8 mouse cellular contexts compared by ENCODE assay signal in genomic region chr11:94486001-94486400, GRCm38 (mm10). TPM values are rescaled to one million over a fixed set of nuclear protein-coding genes. Genes with fewer than 3 reads are reported as not detected.
DNase-seq lines count a peak whose midpoint lies in the region; ATAC-seq and TF ChIP-seq lines count a peak whose summit lies in the region.

Spata20 (minus strand) TSS chr11:94486179.

- H3K36me3 ChIP-seq in embryonic facial prominence, embryonic 14.5 days (ENCODE audit: control insufficient read depth, insufficient read depth, low read length): no peaks in the 10 kb centered on the region
- no peaks in the 10 kb centered on the region for H3K36me3 ChIP-seq in limb, embryonic 14.5 days (ENCODE audit: control insufficient read depth, insufficient read depth, low read length)
- no peaks in the 10 kb centered on the region for H3K36me3 ChIP-seq in midbrain, embryonic 16.5 days (ENCODE audit: control insufficient read depth, insufficient read depth, low read length)

- peak; percentile 60 for DNase-seq in 3T3-L1 (ENCODE audit: low read depth, low spot score)
- peak; percentile 86 to 89 for DNase-seq in adrenal gland, postnatal 36 days
- peak; percentile 75 for DNase-seq in embryonic facial prominence, embryonic 14.5 days (ENCODE audit: low spot score)
- peak; percentile 52 to 77 for DNase-seq in heart, adult 9 months (ENCODE audit: low spot score in 2 of 2)
- DNase-seq in kidney, adult 9 months: peak; percentile 85
- DNase-seq in limb, embryonic 14.5 days (ENCODE audit: low spot score): peak; percentile 71
- peak; percentile 80 to 93 for DNase-seq in spleen, postnatal 4 days (ENCODE audit: low spot score in 2 of 2)

- H3K9ac ChIP-seq in embryonic facial prominence, embryonic 14.5 days (ENCODE audit: low read depth, low read length): no peak within 1 kb of the TSS
- H3K9ac ChIP-seq in limb, embryonic 14.5 days (ENCODE audit: low read depth, low read length, severe bottlenecking): no peak within 1 kb of the TSS
- H3K9ac ChIP-seq in midbrain, embryonic 16.5 days (ENCODE audit: low read depth, low read length): peak within 1 kb of the TSS; percentile 58

- H3K9me3 ChIP-seq in embryonic facial prominence, embryonic 14.5 days (ENCODE audit: control insufficient read depth, low read length): no peaks in the 10 kb centered on the region
- H3K9me3 ChIP-seq in limb, embryonic 14.5 days (ENCODE audit: control insufficient read depth, low read length): no peaks in the 10 kb centered on the region
- no peaks in the 10 kb centered on the region for H3K9me3 ChIP-seq in midbrain, embryonic 16.5 days (replicated peaks; ENCODE audit: control insufficient read depth, low read length, poor library complexity, severe bottlenecking)

- peak within 1 kb of the TSS; percentile 12 for H3K4me3 ChIP-seq in embryonic facial prominence, embryonic 14.5 days (ENCODE audit: low read depth, low read length)
- H3K4me3 ChIP-seq in limb, embryonic 14.5 days (replicated peaks; ENCODE audit: low read length): 0 out of 2 replicates have a peak within 1 kb of the TSS, but pooled peaks have one; percentile 1
- 0 out of 2 replicates have a peak within 1 kb of the TSS, but pooled peaks have one; percentile 15 for H3K4me3 ChIP-seq in midbrain, embryonic 16.5 days (ENCODE audit: low read depth, low read length)

- H3K27ac ChIP-seq in embryonic facial prominence, embryonic 14.5 days (replicated peaks; ENCODE audit: low read depth, low read length): no peak within 1 kb of the TSS
- no peak within 1 kb of the TSS for H3K27ac ChIP-seq in limb, embryonic 14.5 days (replicated peaks; ENCODE audit: low read depth, low read length)
- H3K27ac ChIP-seq in midbrain, embryonic 16.5 days (ENCODE audit: low read length): no peak within 1 kb of the TSS

- ATAC-seq in embryonic facial prominence, embryonic 14.5 days (ENCODE audit: low read depth): peak; percentile 77
- peak; percentile 69 for ATAC-seq in limb, embryonic 14.5 days (ENCODE audit: low FRiP score, low read depth)
- ATAC-seq in midbrain, embryonic 16.5 days: peak; percentile 75; the same call in 1 of the 2 replicates

- peak within 1 kb of the TSS; percentile 41 for H3K4me2 ChIP-seq in embryonic facial prominence, embryonic 14.5 days (ENCODE audit: low read depth, low read length)
- peak within 1 kb of the TSS; percentile 31 for H3K4me2 ChIP-seq in limb, embryonic 14.5 days (replicated peaks; ENCODE audit: low read depth, low read length, severe bottlenecking)
- peak within 1 kb of the TSS; percentile 48 for H3K4me2 ChIP-seq in midbrain, embryonic 16.5 days (ENCODE audit: low read length)

- 4% methylated on average over 24 of the region's 24 CpGs for WGBS in embryonic facial prominence, embryonic 14.5 days
- WGBS in limb, embryonic 14.5 days: 2% methylated on average over 24 of the region's 24 CpGs
- WGBS in midbrain, embryonic 16.5 days: 3% methylated on average over 24 of the region's 24 CpGs

- TF ChIP-seq POLR2A in limb, embryonic 14.5 days (IDR thresholded peaks at IDR 0.05; ENCODE audit: borderline replicate concordance, extremely low read depth, insufficient read depth, insufficient read length): no peak

- no peaks in the 10 kb centered on the region for H3K4me1 ChIP-seq in embryonic facial prominence, embryonic 14.5 days (ENCODE audit: control insufficient read depth, insufficient read depth, low read length)
- peaks cover 2% of the 10 kb centered on the region; the same call in 1 of the 2 replicates for H3K4me1 ChIP-seq in limb, embryonic 14.5 days (ENCODE audit: control insufficient read depth, insufficient read depth, low read length)
- 0 out of 2 replicates have a peak, but pooled peaks cover under 1% of the 10 kb centered on the region for H3K4me1 ChIP-seq in midbrain, embryonic 16.5 days (ENCODE audit: control insufficient read depth, insufficient read depth, low read length)

- peaks cover 7% of the 10 kb centered on the region; the same call in 1 of the 2 replicates for H3K27me3 ChIP-seq in embryonic facial prominence, embryonic 14.5 days (replicated peaks; ENCODE audit: control insufficient read depth, insufficient read depth, low read length)
- no peaks in the 10 kb centered on the region for H3K27me3 ChIP-seq in limb, embryonic 14.5 days (ENCODE audit: control insufficient read depth, insufficient read depth, low read length)
- no peaks in the 10 kb centered on the region for H3K27me3 ChIP-seq in midbrain, embryonic 16.5 days (ENCODE audit: control insufficient read depth, insufficient read depth, low read depth, low read length)

RNA-seq across cellular contexts. Expression of gene Spata20, which starts in this region (rescaled TPM):
- not detected for total RNA-seq in adrenal gland, postnatal 36 days (2021)
- 0.31 and 0.51 TPM in 2 replicates for polyA plus RNA-seq in embryonic facial prominence, embryonic 14.5 days (2014; fragmentation: Nextera tagmentation; extraction: Ambion mirVana)
- 0.16 and 0.29 TPM in 2 replicates for polyA plus RNA-seq in limb, embryonic 14.5 days (2012; rRNA removed)
- 0.14 and 0.33 TPM in 2 replicates for polyA plus RNA-seq in limb, embryonic 14.5 days (2014; fragmentation: Nextera tagmentation; extraction: Ambion mirVana)
- polyA plus RNA-seq in midbrain, embryonic 16.5 days (2015; fragmentation: Nextera tagmentation; extraction: Ambion mirVana): 0.43 and 0.66 TPM in 2 replicates

Comparison
In these comparisons a context has a peak if more than half of its experiments do, and no peak if none do; other contexts are left out.
1. Peak in DNase-seq in adrenal gland, postnatal 36 days; RNA of the gene not detected or under 1 TPM.
2. Peak in DNase-seq, ATAC-seq, H3K4me3 ChIP-seq and H3K4me2 ChIP-seq in embryonic facial prominence, embryonic 14.5 days; RNA of the gene not detected or under 1 TPM.
3. Peak in DNase-seq, ATAC-seq, H3K4me3 ChIP-seq and H3K4me2 ChIP-seq in limb, embryonic 14.5 days; RNA of the gene not detected or under 1 TPM.
4. Peak in ATAC-seq, H3K4me3 ChIP-seq, H3K9ac ChIP-seq and H3K4me2 ChIP-seq in midbrain, embryonic 16.5 days; RNA of the gene not detected or under 1 TPM.